Mouse (Mus musculus) lung, postnatal 36 days (tissue): ENCODE results near the gene Tpcn1.

Source experiments
- DNase-seq: peaks from one replicate; pipeline ENCODE4 v3.0.0; 2022; ENCODE audit warnings: mixed read lengths

Gene Tpcn1

GRCm38 (mm10) chr5:120607335-120607734 lies 18.9 kb upstream of the Tpcn1 start:
- no peak for DNase-seq

GRCm38 (mm10) chr5:120606590-120607200 lies 18.2 kb upstream of the Tpcn1 start:
- no peak for DNase-seq

- DNase-seq, result peak; percentile 94
These were observed 17.2 kb upstream of the Tpcn1 start for GRCm38 (mm10) chr5:120605688-120606087.

- no peak for DNase-seq
These were observed 16.8 kb upstream of the Tpcn1 start for GRCm38 (mm10) chr5:120605241-120605661.

- peak; percentile 92 for DNase-seq
These were observed 16.4 kb upstream of the Tpcn1 start for GRCm38 (mm10) chr5:120604839-120605238.

GRCm38 (mm10) chr5:120603515-120603914 lies 15.0 kb upstream of the Tpcn1 start:
- DNase-seq, result no peak

- no peak for DNase-seq
These were observed 13.7 kb upstream of the Tpcn1 start for GRCm38 (mm10) chr5:120602210-120602609.

- no peak for DNase-seq
These were observed 12.6 kb upstream of the Tpcn1 start for GRCm38 (mm10) chr5:120600946-120601668.

- no peak for DNase-seq
These were observed 11.2 kb upstream of the Tpcn1 start for GRCm38 (mm10) chr5:120599625-120600024.

- DNase-seq, result no peak
These were observed 6.0 kb upstream of the Tpcn1 start for GRCm38 (mm10) chr5:120594485-120594884.

- DNase-seq, result peak; percentile 53
These were observed 3.7 kb upstream of the Tpcn1 start for GRCm38 (mm10) chr5:120592141-120592540.

GRCm38 (mm10) chr5:120590356-120591010 lies 2.0 kb upstream of the Tpcn1 start:
- DNase-seq, result peak; percentile 59

- DNase-seq, result no peak
These were observed 419 bp downstream of the Tpcn1 start for GRCm38 (mm10) chr5:120587940-120588568.

- DNase-seq, result peak; percentile 80
These were observed 902 bp downstream of the Tpcn1 start for GRCm38 (mm10) chr5:120587616-120587926.

- peak; percentile 50 for DNase-seq
These were observed 1.5 kb downstream of the Tpcn1 start for GRCm38 (mm10) chr5:120586741-120587615.

- DNase-seq, result no peak
These were observed 3.5 kb downstream of the Tpcn1 start for GRCm38 (mm10) chr5:120584968-120585367.

GRCm38 (mm10) chr5:120583511-120583910 lies 5.0 kb downstream of the Tpcn1 start:
- no peak for DNase-seq

- DNase-seq, result no peak
These were observed 6.5 kb downstream of the Tpcn1 start for GRCm38 (mm10) chr5:120582002-120582401.

GRCm38 (mm10) chr5:120579898-120580626 lies 8.4 kb downstream of the Tpcn1 start:
- no peak for DNase-seq

GRCm38 (mm10) chr5:120579211-120579897 lies 9.1 kb downstream of the Tpcn1 start:
- no peak for DNase-seq

- DNase-seq, result peak; percentile 71
These were observed 9.9 kb downstream of the Tpcn1 start for GRCm38 (mm10) chr5:120578504-120579081.
